Mouse (Mus musculus) lung, postnatal 14 days (tissue): Measurements from ENCODE around the gene Eng.
A peak's percentile ranks its signal among the peaks of the same experiment; 100 is the strongest.

ENCODE experiments used
- DNase-seq: peaks from one replicate; pipeline ENCODE4 v3.0.0; 2021

Eng gene

GRCm38 (mm10) chr2:32712934-32713817, 66.8 kb downstream of the Eng start, which contains the start of gene Cdk9:
Gene Cdk9 (minus strand): TSS chr2:32713076.
- peak; percentile 95 for DNase-seq

DNA sequence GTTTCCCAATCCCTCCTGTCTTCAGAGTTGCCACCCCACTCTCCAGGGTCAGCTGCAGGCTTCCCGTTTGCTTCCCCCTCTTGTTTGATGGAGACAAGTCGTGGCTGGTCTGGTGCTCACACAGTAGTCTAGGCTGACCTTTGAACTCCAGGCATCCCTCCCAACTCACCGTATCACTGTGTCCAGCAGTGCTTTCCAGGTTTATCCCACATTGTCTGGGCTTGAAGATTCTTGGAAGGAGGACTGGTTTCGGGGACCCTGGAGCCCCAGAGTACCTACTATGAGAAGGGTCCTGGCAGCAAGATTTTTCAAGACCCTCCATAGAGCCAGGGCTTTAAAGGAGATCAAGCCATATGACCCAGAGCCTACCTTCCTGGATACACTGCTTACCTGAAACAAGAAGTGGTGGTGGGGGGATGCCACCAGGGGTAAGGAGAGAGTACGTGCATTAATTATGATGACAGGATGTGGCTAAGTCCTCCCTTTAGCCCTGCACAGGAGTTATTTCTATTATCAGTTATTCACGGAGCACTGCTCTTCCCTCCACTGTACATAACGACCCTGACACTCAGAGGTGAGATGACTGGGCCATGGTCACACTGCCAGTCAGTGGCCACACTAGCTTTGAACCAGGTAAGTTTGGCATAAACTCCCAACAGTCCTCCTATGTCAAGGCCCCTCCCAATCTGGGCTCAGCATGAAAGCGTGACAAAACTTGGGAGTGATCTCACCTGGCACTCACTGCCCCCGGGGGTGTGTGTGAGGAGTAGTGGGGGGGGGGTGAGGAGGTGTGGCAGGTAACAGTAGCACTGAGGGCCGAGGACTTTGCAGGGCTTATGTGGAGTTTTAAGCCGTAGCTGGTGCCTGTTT, 68.0 kb downstream of the Eng start:
- no peak for DNase-seq

GRCm38 (mm10) chr2:32714987-32715425, 68.6 kb downstream of the Eng start:
- peak; percentile 46 for DNase-seq

DNA sequence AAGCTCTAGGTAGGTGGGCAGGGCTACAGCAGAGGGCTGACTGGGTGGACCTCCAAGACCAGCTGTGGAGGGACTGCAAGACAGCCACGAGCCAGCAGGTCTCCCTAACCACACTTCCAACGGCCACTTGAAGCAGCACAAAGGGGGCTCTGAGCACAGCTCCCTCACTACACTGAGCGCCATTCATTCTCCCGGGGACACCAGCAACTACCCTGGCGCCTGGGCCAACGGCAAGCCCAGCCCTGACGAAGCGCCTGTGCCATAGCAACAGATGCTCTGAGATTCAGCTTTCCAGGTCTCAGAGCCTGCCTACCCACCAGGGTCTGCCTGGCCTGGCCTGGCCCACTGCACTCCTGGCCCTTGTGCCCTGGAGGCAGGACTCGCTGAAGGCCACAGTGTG, 72.4 kb downstream of the Eng start:
- no peak for DNase-seq

GRCm38 (mm10) chr2:32720053-32720452, 73.7 kb downstream of the Eng start:
- DNase-seq = no peak

DNA sequence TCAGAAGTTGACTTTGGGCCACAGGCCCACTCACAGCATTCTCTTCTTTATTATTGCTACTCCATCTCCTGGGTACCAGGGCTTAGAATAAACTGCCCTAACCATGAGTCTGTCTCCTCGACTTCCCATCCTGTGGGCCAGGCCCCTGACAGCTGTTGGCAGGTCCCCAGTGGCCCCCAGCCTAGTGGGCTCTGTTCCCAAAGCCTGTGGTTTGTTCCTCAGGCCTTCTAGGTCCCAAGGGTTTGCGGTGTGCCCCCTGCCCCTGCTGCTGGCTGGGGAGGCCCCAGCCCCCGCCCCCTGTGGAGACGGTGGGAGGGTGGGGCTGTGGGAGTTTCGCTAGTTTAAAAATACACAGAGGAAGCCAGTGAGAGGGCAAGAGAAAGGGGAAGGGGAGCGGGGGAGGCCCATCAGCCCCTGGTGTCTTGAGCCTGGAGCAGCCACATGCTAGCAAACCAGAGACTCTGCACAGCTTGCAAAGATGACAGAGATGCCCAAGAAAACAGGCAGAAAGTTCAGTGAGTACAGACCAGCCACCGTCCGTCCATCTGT, 74.4 kb downstream of the Eng start, which contains the start of gene Sh2d3c:
TSS of gene Sh2d3c (plus strand) at position 375 of the 549 bp plus-strand sequence.
- no peak for DNase-seq

DNA sequence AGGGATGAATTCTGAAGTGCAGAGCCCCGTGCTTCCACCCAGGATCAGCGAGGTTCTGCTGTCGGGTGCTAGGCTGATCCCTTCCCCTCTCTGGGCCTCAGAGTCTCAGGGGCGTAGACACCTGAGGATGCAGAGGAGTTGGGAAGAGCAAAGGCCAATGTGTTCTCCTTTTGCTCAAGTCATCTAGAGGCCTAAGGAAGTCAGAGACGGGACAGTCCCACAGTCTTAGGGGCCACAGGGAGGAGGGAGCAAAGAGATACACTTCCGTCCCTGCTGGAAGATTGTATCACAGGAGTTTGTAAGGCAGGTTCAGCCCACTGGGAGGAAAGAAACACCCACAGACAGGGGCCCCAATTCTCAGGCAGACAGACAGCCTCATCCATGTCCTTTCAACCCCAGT, 75.7 kb downstream of the Eng start:
- no peak for DNase-seq

GRCm38 (mm10) chr2:32722581-32722980, 76.2 kb downstream of the Eng start:
- DNase-seq = no peak

GRCm38 (mm10) chr2:32724149-32724548, 77.8 kb downstream of the Eng start:
- DNase-seq = no peak

GRCm38 (mm10) chr2:32724832-32725790, 78.7 kb downstream of the Eng start:
- no peak for DNase-seq

GRCm38 (mm10) chr2:32727435-32727834, 81.0 kb downstream of the Eng start:
- peak; percentile 95 for DNase-seq

GRCm38 (mm10) chr2:32728463-32728862, 82.1 kb downstream of the Eng start:
- DNase-seq = peak; percentile 48

DNA sequence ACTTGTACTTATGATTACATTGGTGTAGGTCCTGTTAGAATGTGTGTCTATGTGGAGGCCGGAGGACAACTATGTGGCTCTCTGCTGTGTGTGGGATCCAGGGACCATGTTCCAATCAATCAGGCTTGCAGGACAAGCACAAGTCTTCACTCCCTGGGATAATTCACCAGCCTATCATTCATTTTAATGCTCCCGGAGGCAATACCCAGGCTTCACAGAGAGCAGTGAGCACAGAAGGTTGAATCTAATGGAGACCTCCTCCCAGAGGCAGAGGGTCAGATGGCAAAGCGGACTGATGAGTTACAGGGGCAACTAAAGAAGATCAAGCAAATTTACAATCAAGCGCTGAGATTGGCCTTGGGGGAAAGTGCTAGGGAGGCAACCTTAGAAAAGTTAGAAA, 83.2 kb downstream of the Eng start:
- DNase-seq = no peak

DNA sequence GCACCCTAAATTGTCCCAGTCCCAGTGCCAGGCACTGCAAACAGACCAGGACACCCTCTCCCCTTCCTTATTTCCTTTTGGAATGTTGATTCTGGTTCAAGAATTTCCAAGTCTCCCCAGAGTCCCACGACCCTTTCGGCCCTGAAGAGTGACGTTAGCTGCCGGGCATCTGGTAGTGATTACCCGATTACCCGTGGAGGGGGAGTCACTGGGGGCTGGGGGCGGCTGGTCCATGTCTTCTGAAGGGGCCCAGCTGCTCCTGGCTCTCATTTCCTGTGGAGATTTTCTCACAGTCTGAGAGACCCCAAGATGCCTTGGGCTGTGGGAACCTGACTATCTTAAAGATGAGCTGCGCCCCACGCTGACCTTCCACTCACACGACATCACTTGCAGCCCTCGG, 84.5 kb downstream of the Eng start:
- peak; percentile 49 for DNase-seq

DNA sequence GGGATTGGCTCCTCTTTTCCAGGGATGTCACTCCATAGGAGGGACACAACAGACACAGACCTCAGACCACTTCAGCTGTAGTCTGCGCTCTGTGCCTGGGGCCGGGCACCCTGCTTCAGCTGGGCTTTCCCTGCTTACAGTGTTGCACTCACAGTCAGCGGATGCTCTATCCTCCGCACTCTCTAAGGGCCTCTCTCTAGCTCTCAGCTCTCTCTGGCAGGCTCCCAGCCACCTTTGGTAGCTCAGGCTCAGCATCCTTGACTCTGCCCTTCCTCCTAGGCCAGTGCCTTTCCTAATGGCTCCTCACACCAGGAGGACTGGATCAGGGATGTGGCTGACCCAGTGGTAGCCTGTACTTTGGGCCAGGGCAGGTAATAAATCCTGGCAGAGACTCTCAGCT, 85.5 kb downstream of the Eng start:
- DNase-seq = no peak
